Mouse (Mus musculus) megakaryocyte progenitor cell, adult 5-6 weeks (primary cell): ENCODE measurements around the gene Ccng2. TPM values are rescaled to one million over a fixed set of nuclear protein-coding genes. Genes with fewer than 3 reads are reported as not detected.

Experiments used
- total RNA-seq, 2 experiments: library from RNA; stranded (forward) in 1 of 2; stranded (reverse) in 1 of 2; fragments of 157-497, 149-512 nt in 1 of 2; fragments of 200-1000 nt in 1 of 2; gene quantifications; 2 replicates each; pipeline versions ENCODE4 v1.2.3 to v1.2.4; 2015 to 2017

Ccng2 gene
- total RNA-seq, 2 experiments from 2014 or later = 31.9 to 38.1 TPM

Other genes with a start within 250 kb of the Ccng2 start
- gene Sowahb, start 222.2 kb upstream of the Ccng2 start, total RNA-seq (2015) = not detected in 2 replicates
- gene Sowahb, start 222.2 kb upstream of the Ccng2 start, total RNA-seq (2017) = not detected in 2 replicates
- 63.7 and 70.3 TPM in 2 replicates for gene Sept11, start 173.8 kb upstream of the Ccng2 start, total RNA-seq (2015)
- 63.4 and 69.0 TPM in 2 replicates for gene Sept11, start 173.8 kb upstream of the Ccng2 start, total RNA-seq (2017)
- gene Ccni, start 60.8 kb upstream of the Ccng2 start, total RNA-seq (2015) = 184 and 191 TPM in 2 replicates
- gene Ccni, start 60.8 kb upstream of the Ccng2 start, total RNA-seq (2017) = 159 and 163 TPM in 2 replicates
- gene 2010109A12Rik, start 60.7 kb upstream of the Ccng2 start, total RNA-seq (2015) = 0.77 and 0.90 TPM in 2 replicates
- gene 2010109A12Rik, start 60.7 kb upstream of the Ccng2 start, total RNA-seq (2017) = 3.0 and 4.3 TPM in 2 replicates